ENCODE assay signal across 8 mouse cellular contexts in genomic region chr9:50745806-50746205, GRCm38 (mm10). TPM values are rescaled to one million over a fixed set of nuclear protein-coding genes. Genes with fewer than 3 reads are reported as not detected.
A peak's percentile ranks its signal among the peaks of the same experiment; 100 is the strongest.
DNase-seq lines count a peak whose midpoint lies in the region; ATAC-seq and TF ChIP-seq lines count a peak whose summit lies in the region.

No protein-coding gene starts in this region.

- H3K4me3 ChIP-seq in kidney, postnatal 0 days (replicated peaks; ENCODE audit: low read depth, low read length), result peak overlapping the region; percentile 48
- H3K4me3 ChIP-seq in forebrain, embryonic 14.5 days (ENCODE audit: low read depth, low read length), result peak overlapping the region; percentile 23
- peak overlapping the region; percentile 35 for H3K4me3 ChIP-seq in liver, embryonic 12.5 days
- peak overlapping the region; percentile 35 for H3K4me3 ChIP-seq in neural tube, embryonic 15.5 days (replicated peaks)

- intact Hi-C loops in gastrocnemius, postnatal 14 days (cut with DNase I; ENCODE audit: low total_unique reads), result no loop called here

- DNase-seq in kidney, postnatal 0 days (ENCODE audit: low spot score), result peak; percentile 16
- no peak for DNase-seq in kidney, postnatal 10 days
- no peak for DNase-seq in forebrain, embryonic 14.5 days (ENCODE audit: low spot score)
- no peak for DNase-seq in right cerebral cortex, postnatal 25 days
- no peak for DNase-seq in spleen, postnatal 10 days (ENCODE audit: low spot score in 2 of 2)
- no peak for DNase-seq in gastrocnemius, postnatal 14 days

- ATAC-seq in kidney, postnatal 0 days (replicated peaks; ENCODE audit: low FRiP score, low read depth), result 0 out of 2 replicates have a peak, but pooled peaks have one; percentile 25
- no peak for ATAC-seq in forebrain, embryonic 14.5 days
- no peak for ATAC-seq in liver, embryonic 12.5 days
- no peak for ATAC-seq in neural tube, embryonic 15.5 days (ENCODE audit: low FRiP score)

- no peaks in the 10 kb centered on the region for H3K4me1 ChIP-seq in kidney, postnatal 0 days (replicated peaks; ENCODE audit: insufficient read depth, low read length)
- no peaks in the 10 kb centered on the region; the same call in 1 of the 2 replicates for H3K4me1 ChIP-seq in forebrain, embryonic 14.5 days (ENCODE audit: control insufficient read depth, insufficient read depth, low read length)
- H3K4me1 ChIP-seq in liver, embryonic 12.5 days, result no peaks in the 10 kb centered on the region
- H3K4me1 ChIP-seq in neural tube, embryonic 15.5 days, result peaks cover 8% of the 10 kb centered on the region

- H3K36me3 ChIP-seq in kidney, postnatal 0 days (ENCODE audit: insufficient read depth, low read length), result no peaks in the 10 kb centered on the region
- H3K36me3 ChIP-seq in forebrain, embryonic 14.5 days (ENCODE audit: control insufficient read depth, insufficient read depth, low read length), result no peaks in the 10 kb centered on the region
- H3K36me3 ChIP-seq in liver, embryonic 12.5 days, result no peaks in the 10 kb centered on the region
- no peaks in the 10 kb centered on the region for H3K36me3 ChIP-seq in neural tube, embryonic 15.5 days

- H3K4me2 ChIP-seq in kidney, postnatal 0 days (ENCODE audit: low read length), result peak overlapping the region; percentile 68
- H3K4me2 ChIP-seq in forebrain, embryonic 14.5 days (ENCODE audit: low read length), result peak overlapping the region; percentile 52
- H3K4me2 ChIP-seq in liver, embryonic 12.5 days, result peak overlapping the region; percentile 43
- peak overlapping the region; percentile 58 for H3K4me2 ChIP-seq in neural tube, embryonic 15.5 days

- H3K27me3 ChIP-seq in kidney, postnatal 0 days (ENCODE audit: insufficient read depth, low read length), result no peaks in the 10 kb centered on the region
- H3K27me3 ChIP-seq in forebrain, embryonic 14.5 days (replicated peaks; ENCODE audit: control insufficient read depth, insufficient read depth, low read length), result no peaks in the 10 kb centered on the region
- peaks cover 34% of the 10 kb centered on the region for H3K27me3 ChIP-seq in liver, embryonic 12.5 days (replicated peaks)
- H3K27me3 ChIP-seq in neural tube, embryonic 15.5 days (replicated peaks), result peaks cover 3% of the 10 kb centered on the region; the same call in 1 of the 2 replicates

- 11% methylated on average over 7 of the region's 7 CpGs for WGBS in kidney, postnatal 0 days
- WGBS in forebrain, embryonic 14.5 days, result 13% methylated on average over 7 of the region's 7 CpGs
- WGBS in liver, embryonic 12.5 days (ENCODE audit: insufficient replicate concordance), result 33% methylated on average over 7 of the region's 7 CpGs
- 19% methylated on average over 7 of the region's 7 CpGs for WGBS in neural tube, embryonic 15.5 days

- TF ChIP-seq CTCF in kidney, postnatal 0 days (IDR thresholded peaks at IDR 0.05; ENCODE audit: low read depth), result no peak

- H3K9me3 ChIP-seq in kidney, postnatal 0 days (replicated peaks; ENCODE audit: low read length), result no peaks in the 10 kb centered on the region
- no peaks in the 10 kb centered on the region for H3K9me3 ChIP-seq in forebrain, embryonic 14.5 days (replicated peaks; ENCODE audit: control insufficient read depth, low read length)
- no peaks in the 10 kb centered on the region for H3K9me3 ChIP-seq in liver, embryonic 12.5 days (replicated peaks)
- no peaks in the 10 kb centered on the region for H3K9me3 ChIP-seq in neural tube, embryonic 15.5 days (replicated peaks)

- H3K27ac ChIP-seq in kidney, postnatal 0 days, result peak overlapping the region; percentile 89
- no peak overlapping the region for H3K27ac ChIP-seq in forebrain, embryonic 14.5 days (ENCODE audit: low read depth, low read length)
- H3K27ac ChIP-seq in liver, embryonic 12.5 days, result no peak overlapping the region
- no peak overlapping the region for H3K27ac ChIP-seq in neural tube, embryonic 15.5 days (replicated peaks)

- peak overlapping the region; percentile 32 for H3K9ac ChIP-seq in kidney, postnatal 0 days (ENCODE audit: low read depth, low read length)
- H3K9ac ChIP-seq in forebrain, embryonic 14.5 days (ENCODE audit: low read length), result peak overlapping the region; percentile 38; the same call in 1 of the 2 replicates
- no peak overlapping the region for H3K9ac ChIP-seq in liver, embryonic 12.5 days
- H3K9ac ChIP-seq in neural tube, embryonic 15.5 days (replicated peaks), result 0 out of 2 replicates have a peak overlapping the region, but pooled peaks have one; percentile 42

RNA-seq across cellular contexts. Expression of gene 2310030G06Rik, which starts 0.5 kb away (rescaled TPM):
- 26.8 and 27.1 TPM in 2 replicates for polyA plus RNA-seq in kidney, postnatal 0 days (2015; fragmentation: Nextera tagmentation; extraction: Ambion mirVana)
- 1.0 and 1.1 TPM in 2 replicates for polyA plus RNA-seq in forebrain, embryonic 14.5 days (2014; fragmentation: Nextera tagmentation; extraction: Ambion mirVana)
- polyA plus RNA-seq in liver, embryonic 12.5 days (2016; fragmentation: Nextera tagmentation; extraction: Ambion mirVana), result 2.0 and 2.5 TPM in 2 replicates
- 2.3 and 3.3 TPM in 2 replicates for polyA plus RNA-seq in neural tube, embryonic 15.5 days (2015; fragmentation: Nextera tagmentation; extraction: Ambion mirVana)
- total RNA-seq in gastrocnemius, postnatal 14 days (2021), result 1 to 10 TPM; 1.7 to 2.5 TPM

RNA-seq across cellular contexts. Expression of gene Cryab, which starts 5.3 kb away (rescaled TPM):
- 198 and 233 TPM in 2 replicates for polyA plus RNA-seq in kidney, postnatal 0 days (2015; fragmentation: Nextera tagmentation; extraction: Ambion mirVana)
- 9.7 and 12.6 TPM in 2 replicates for polyA plus RNA-seq in forebrain, embryonic 14.5 days (2014; fragmentation: Nextera tagmentation; extraction: Ambion mirVana)
- polyA plus RNA-seq in liver, embryonic 12.5 days (2016; fragmentation: Nextera tagmentation; extraction: Ambion mirVana), result 6.6 and 7.8 TPM in 2 replicates
- polyA plus RNA-seq in neural tube, embryonic 15.5 days (2015; fragmentation: Nextera tagmentation; extraction: Ambion mirVana), result 24.7 and 28.2 TPM in 2 replicates
- 100 to 1,000 TPM; 804 to 989 TPM for total RNA-seq in gastrocnemius, postnatal 14 days (2021)

RNA-seq across cellular contexts. Expression of gene Hspb2, which starts 6.3 kb away (rescaled TPM):
- 5.5 and 7.4 TPM in 2 replicates for polyA plus RNA-seq in kidney, postnatal 0 days (2015; fragmentation: Nextera tagmentation; extraction: Ambion mirVana)
- polyA plus RNA-seq in forebrain, embryonic 14.5 days (2014; fragmentation: Nextera tagmentation; extraction: Ambion mirVana), result 0.70 TPM in 1 of 2 replicates, not detected in the other
- 0.82 and 1.2 TPM in 2 replicates for polyA plus RNA-seq in liver, embryonic 12.5 days (2016; fragmentation: Nextera tagmentation; extraction: Ambion mirVana)
- 4.9 and 6.6 TPM in 2 replicates for polyA plus RNA-seq in neural tube, embryonic 15.5 days (2015; fragmentation: Nextera tagmentation; extraction: Ambion mirVana)
- 100 to 1,000 TPM; 130 to 134 TPM for total RNA-seq in gastrocnemius, postnatal 14 days (2021)

RNA-seq across cellular contexts. Expression of gene Dixdc1, which starts 6.5 kb away (rescaled TPM):
- 7.3 and 7.5 TPM in 2 replicates for polyA plus RNA-seq in kidney, postnatal 0 days (2015; fragmentation: Nextera tagmentation; extraction: Ambion mirVana)
- 21.6 and 27.1 TPM in 2 replicates for polyA plus RNA-seq in forebrain, embryonic 14.5 days (2014; fragmentation: Nextera tagmentation; extraction: Ambion mirVana)
- polyA plus RNA-seq in liver, embryonic 12.5 days (2016; fragmentation: Nextera tagmentation; extraction: Ambion mirVana), result 1.1 and 1.2 TPM in 2 replicates
- 28.3 and 30.4 TPM in 2 replicates for polyA plus RNA-seq in neural tube, embryonic 15.5 days (2015; fragmentation: Nextera tagmentation; extraction: Ambion mirVana)
- 1 to 10 TPM; 3.7 to 4.2 TPM for total RNA-seq in gastrocnemius, postnatal 14 days (2021)

RNA-seq across cellular contexts. Expression of gene Fdxacb1, which starts 22.2 kb away (rescaled TPM):
- 7.9 and 9.3 TPM in 2 replicates for polyA plus RNA-seq in kidney, postnatal 0 days (2015; fragmentation: Nextera tagmentation; extraction: Ambion mirVana)
- 10.0 and 10.1 TPM in 2 replicates for polyA plus RNA-seq in forebrain, embryonic 14.5 days (2014; fragmentation: Nextera tagmentation; extraction: Ambion mirVana)
- polyA plus RNA-seq in liver, embryonic 12.5 days (2016; fragmentation: Nextera tagmentation; extraction: Ambion mirVana), result 11.5 and 13.7 TPM in 2 replicates
- 9.0 and 10.8 TPM in 2 replicates for polyA plus RNA-seq in neural tube, embryonic 15.5 days (2015; fragmentation: Nextera tagmentation; extraction: Ambion mirVana)
- 1 to 10 TPM; 3.4 to 4.4 TPM for total RNA-seq in gastrocnemius, postnatal 14 days (2021)
